Mouse (Mus musculus) hindbrain, embryonic 14.5 days (tissue): ENCODE results near the gene Mybph. TPM values are rescaled to one million over a fixed set of nuclear protein-coding genes. Genes with fewer than 3 reads are reported as not detected.

Experiments
- ATAC-seq: fragments of 200-750 bp; cut with Nextera tagmentation; 2 replicates; pipeline ENCODE4 v1.8.0; 2017; ENCODE audit warnings: moderate number of reproducible peaks, mild to moderate bottlenecking, moderate TSS enrichment, moderate library complexity; ENCODE audit not compliant: low FRiP score
- DNase-seq: peaks from one replicate; pipeline ENCODE4 v3.0.0-alpha.2; 2015; ENCODE audit warnings: low spot score
- H3K27ac ChIP-seq: fragments of 300-500 bp; sonication (generic); 2 replicates; pipeline ENCODE4 v1.5.1; 2014; ENCODE audit warnings: mild to moderate bottlenecking, moderate library complexity
- H3K27me3 ChIP-seq: fragments of 300-500 bp; sonication (generic); 2 replicates; pipeline ENCODE4 v1.6.1; 2014; ENCODE audit warnings: mild to moderate bottlenecking, low read length, mixed read lengths; ENCODE audit not compliant: control insufficient read depth, insufficient read depth
- H3K36me3 ChIP-seq: fragments of 300-500 bp; sonication (generic); replicated peaks from 2 replicates; pipeline ENCODE4 v1.6.1; 2014; ENCODE audit not compliant: control insufficient read depth, insufficient read depth
- H3K4me1 ChIP-seq: fragments of 300-500 bp; sonication (generic); replicated peaks from 2 replicates; pipeline ENCODE4 v1.6.1; 2014; ENCODE audit warnings: antibody characterized with exemption, low read length, mixed read lengths; ENCODE audit not compliant: control insufficient read depth, insufficient read depth
- H3K4me2 ChIP-seq: fragments of 300-500 bp; sonication (generic); replicated peaks from 2 replicates; pipeline ENCODE4 v1.6.1; 2014; ENCODE audit warnings: mild to moderate bottlenecking, moderate library complexity
- H3K4me3 ChIP-seq: fragments of 300-500 bp; sonication (generic); replicated peaks from 2 replicates; pipeline ENCODE4 v1.5.1; 2014; ENCODE audit warnings: mild to moderate bottlenecking, low read length
- H3K9ac ChIP-seq: fragments of 300-500 bp; sonication (generic); 2 replicates; pipeline ENCODE4 v1.6.1; 2014
- H3K9me3 ChIP-seq: fragments of 300-500 bp; sonication (generic); 2 replicates; pipeline ENCODE4 v1.6.1; 2016; ENCODE audit warnings: low read length; ENCODE audit not compliant: control insufficient read depth
- WGBS: fragments of 180-500 bp; shearing (Covaris S2); extraction: QIAGEN DNeasy Blood & Tissue Kit; methylation state at CpG from one replicate; pipeline ENCODE4 v1.1.7; 2014; 5-methylcytosine and 5-hydroxymethylcytosine counted together
- polyA plus RNA-seq: library from polyadenylated mRNA; unstranded; fragments of >200 nt; fragmentation: Nextera tagmentation; extraction: Ambion mirVana; gene quantifications from 2 replicates; pipeline ENCODE4 v1.2.1, GENCODE M21; 2014

Mybph gene
- polyA plus RNA-seq, 1 experiment from 2014 or later: 0.27 TPM

DNA sequence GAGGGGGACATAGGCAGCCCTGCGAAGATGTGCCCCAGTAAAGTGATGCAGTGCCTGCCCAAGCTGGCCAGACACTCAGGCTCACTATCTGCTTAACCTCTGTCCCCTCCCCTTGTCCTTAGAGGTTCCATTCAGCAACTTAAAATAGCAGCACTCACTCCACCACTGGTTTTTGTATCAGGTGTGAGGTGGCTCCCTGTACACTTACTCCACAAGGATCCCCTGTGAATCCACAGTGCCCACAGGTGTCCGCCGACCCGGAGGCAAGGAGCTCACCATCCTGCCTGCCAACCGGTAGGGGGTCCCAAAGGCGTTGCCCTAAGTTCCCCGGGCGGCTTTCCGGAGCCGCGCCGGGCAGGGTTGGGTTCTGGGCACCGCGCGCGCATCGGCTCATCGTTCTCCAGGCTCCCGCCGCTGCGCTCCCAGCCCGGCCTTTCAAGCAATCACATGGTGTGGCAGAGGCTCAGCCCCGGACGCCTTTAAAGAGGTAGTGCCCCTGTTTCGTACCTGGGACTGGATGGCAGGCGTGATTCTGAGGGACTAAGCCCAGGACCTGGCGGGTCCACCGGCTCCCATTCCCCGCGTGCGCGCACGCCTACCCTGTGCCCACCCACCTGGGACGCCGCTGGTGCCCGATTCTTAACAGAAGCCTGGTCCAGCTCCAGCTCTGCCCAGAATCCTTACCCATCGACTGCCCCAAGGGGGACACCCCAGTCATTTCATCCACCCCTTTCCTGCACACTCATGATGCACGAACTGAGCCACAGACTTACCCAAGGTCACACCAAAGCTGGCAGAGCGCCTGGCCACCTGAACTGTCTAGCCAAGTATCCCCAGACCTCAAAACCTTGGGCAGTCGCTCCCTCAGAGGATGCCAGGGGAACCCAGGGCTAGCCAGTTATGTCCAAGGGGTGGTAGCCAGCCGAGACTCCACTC is 41.5 kb downstream of the Mybph start:
- 1% methylated on average over 41 of the region's 41 CpGs for WGBS
- Histone ChIP-seq H3K27ac (peak overlapping the region; percentile 36; the same call in 1 of the 2 replicates), H3K4me1 (peaks cover 27% of the 10 kb centered on the region)

DNA sequence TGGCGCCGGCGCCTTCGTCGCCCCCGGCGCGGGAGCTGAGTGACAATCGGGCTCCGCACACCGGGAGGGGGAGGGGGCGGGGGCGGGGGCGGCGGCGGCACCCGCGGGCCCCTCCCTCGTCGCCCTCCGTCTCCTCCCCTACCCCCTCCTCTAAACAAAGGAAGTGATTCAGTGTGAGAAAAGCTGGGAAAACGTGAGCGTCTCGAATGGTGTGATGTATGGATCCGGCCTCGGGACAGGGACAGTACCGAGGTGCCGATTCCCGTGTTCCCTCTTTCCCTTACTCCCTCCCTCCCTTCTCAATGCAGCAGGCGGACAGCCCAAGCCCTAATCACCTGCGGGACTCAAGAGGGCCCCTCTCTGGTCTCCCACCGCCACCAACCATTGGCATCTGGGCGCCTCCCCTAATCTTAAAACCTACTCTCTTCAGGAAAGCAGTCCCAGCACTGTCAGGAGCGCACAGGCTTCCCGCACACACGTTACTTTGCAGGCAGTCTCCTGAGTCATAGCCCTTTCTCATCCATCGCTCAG is 42.2 kb downstream of the Mybph start, which contains the start of gene Adora1:
Adora1 (minus strand) TSS at position 41 of the 531 bp plus-strand sequence.
- Histone ChIP-seq H3K27me3 (peaks cover 27% of the 10 kb centered on the region), H3K27ac (peak within 1 kb of the TSS; percentile 36; the same call in 1 of the 2 replicates), H3K4me3 (peak within 1 kb of the TSS; percentile 56), H3K36me3 (no peaks in the 10 kb centered on the region), H3K4me2 (peak within 1 kb of the TSS; percentile 92), H3K9ac (peak within 1 kb of the TSS; percentile 68), H3K4me1 (peaks cover 27% of the 10 kb centered on the region), H3K9me3 (no peaks in the 10 kb centered on the region)
- peak; percentile 21; the same call in 1 of the 2 replicates for ATAC-seq
- under 1% methylated on average over 28 of the region's 37 CpGs for WGBS
- DNase-seq: peak; percentile 48

More for the DNA sequence above, 41.5 kb downstream of the Mybph start:
- peak overlapping the region; percentile 68 for H3K9ac ChIP-seq
- peak overlapping the region; percentile 92 for H3K4me2 ChIP-seq
- H3K27me3 ChIP-seq: peaks cover 27% of the 10 kb centered on the region
- H3K4me3 ChIP-seq: peak overlapping the region; percentile 56
- ATAC-seq (peak; percentile 51), DNase-seq (peak; percentile 57)
- no peaks in the 10 kb centered on the region for H3K9me3 ChIP-seq
- no peaks in the 10 kb centered on the region for H3K36me3 ChIP-seq

DNA sequence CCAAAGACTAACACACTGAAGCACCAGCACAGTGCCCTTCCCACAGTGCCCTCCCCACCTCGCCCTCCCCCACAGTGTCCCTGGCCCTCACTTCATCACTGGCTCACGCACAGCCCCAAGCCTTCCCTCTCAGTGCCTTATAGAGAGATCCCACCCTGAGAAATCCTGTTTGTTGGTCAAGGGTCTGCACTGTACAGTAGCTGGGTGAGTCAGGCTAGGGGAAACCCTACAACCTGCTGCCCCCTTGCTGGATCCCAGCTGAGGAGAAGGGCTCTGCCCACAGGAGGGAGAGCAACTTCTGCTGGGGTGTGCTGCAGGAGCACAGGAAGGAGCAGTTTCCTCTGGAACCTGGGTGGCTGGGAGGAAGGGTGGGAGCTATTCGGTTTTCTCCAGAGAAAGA is 42.9 kb downstream of the Mybph start:
- WGBS: 26% methylated on average over 3 of the region's 3 CpGs
- Histone ChIP-seq H3K36me3 (no peaks in the 10 kb centered on the region), H3K27me3 (peaks cover 27% of the 10 kb centered on the region), H3K9me3 (no peaks in the 10 kb centered on the region), H3K9ac (no peak overlapping the region), H3K4me1 (peaks cover 27% of the 10 kb centered on the region), H3K4me3 (no peak overlapping the region), H3K4me2 (peak overlapping the region; percentile 92), H3K27ac (no peak overlapping the region)
- no peak for ATAC-seq
- no peak for DNase-seq

DNA sequence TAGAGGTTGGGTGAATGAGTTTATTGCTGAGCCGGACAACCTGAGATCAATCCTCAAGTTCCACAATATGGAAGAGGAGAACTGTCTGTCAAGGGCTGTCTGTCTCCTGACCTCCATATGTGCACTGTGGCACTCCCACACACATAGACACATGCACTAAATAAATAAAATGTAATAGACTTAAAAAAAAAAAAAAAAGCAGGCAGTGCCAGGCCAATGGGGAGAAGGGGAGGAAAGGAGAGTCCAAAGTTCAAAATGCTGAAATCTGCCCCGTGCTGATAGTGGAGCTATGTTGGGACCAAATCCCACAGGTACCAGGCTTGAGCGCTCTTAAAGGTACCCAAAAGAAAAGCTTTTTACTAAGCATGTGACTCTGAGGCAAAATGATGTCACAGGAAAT is 44.2 kb downstream of the Mybph start:
- DNase-seq: no peak
- H3K4me2 ChIP-seq: no peak overlapping the region
- no peaks in the 10 kb centered on the region for H3K36me3 ChIP-seq
- H3K27ac ChIP-seq: no peak overlapping the region
- H3K4me3 ChIP-seq: no peak overlapping the region
- peaks cover 27% of the 10 kb centered on the region for H3K27me3 ChIP-seq
- H3K4me1 ChIP-seq: peaks cover 19% of the 10 kb centered on the region
- no peak for ATAC-seq
- WGBS: 87% methylated on average over 3 of the region's 3 CpGs
- no peak overlapping the region for H3K9ac ChIP-seq
- no peaks in the 10 kb centered on the region for H3K9me3 ChIP-seq

DNA sequence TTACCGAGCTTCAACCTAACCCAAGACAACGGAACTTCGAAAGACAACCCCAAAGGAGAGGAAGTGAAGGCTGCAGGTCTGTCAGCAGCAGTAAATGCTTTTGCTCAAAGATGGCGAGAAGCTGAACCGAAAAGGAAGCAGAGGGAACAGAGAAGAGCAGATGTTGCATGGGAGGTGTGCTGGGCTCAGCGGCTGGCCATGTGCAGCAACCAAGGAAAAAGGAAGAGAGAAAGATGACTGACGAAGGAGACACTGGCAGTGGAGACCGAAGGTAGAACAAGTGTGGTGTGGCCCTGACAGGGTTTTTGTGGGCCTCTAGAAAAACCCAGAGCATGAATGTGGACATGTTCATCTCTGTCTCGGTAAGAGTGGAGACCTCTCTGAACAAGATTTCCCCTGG is 47.5 kb downstream of the Mybph start:
- ATAC-seq (no peak), DNase-seq (no peak)
- Histone ChIP-seq H3K36me3 (no peaks in the 10 kb centered on the region), H3K9ac (no peak overlapping the region), H3K4me3 (no peak overlapping the region), H3K4me1 (peaks cover 8% of the 10 kb centered on the region), H3K27ac (no peak overlapping the region), H3K4me2 (no peak overlapping the region), H3K9me3 (no peaks in the 10 kb centered on the region), H3K27me3 (peaks cover 9% of the 10 kb centered on the region; the same call in 1 of the 2 replicates)
- WGBS: 88% methylated on average over 9 of the region's 9 CpGs

DNA sequence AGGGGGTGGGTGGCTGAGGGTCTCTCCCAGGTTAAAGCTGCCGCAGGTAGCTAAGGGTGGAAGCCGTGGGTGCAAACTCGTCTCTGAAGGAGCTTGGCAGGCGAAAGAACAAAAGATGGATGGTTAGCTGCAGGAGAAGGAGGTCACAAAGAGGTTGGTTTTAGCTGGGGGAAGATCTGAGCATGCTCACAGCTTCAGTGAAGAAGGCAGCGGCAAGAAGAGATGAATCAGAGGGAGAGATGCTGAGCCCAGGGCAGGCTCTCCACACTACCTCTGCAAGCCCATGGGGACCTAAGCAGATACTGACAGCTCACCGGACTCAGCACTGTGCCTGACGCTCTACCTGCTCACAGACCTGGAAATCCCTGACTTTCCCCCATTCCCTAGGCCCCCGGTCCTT is 48.0 kb downstream of the Mybph start:
- H3K4me1 ChIP-seq: peaks cover 8% of the 10 kb centered on the region
- H3K36me3 ChIP-seq: no peaks in the 10 kb centered on the region
- ATAC-seq: no peak
- no peak for DNase-seq
- peaks cover 3% of the 10 kb centered on the region; the same call in 1 of the 2 replicates for H3K27me3 ChIP-seq
- H3K4me3 ChIP-seq: no peak overlapping the region
- H3K27ac ChIP-seq: no peak overlapping the region
- H3K4me2 ChIP-seq: no peak overlapping the region
- WGBS: 71% methylated on average over 8 of the region's 8 CpGs
- no peaks in the 10 kb centered on the region for H3K9me3 ChIP-seq
- no peak overlapping the region for H3K9ac ChIP-seq

DNA sequence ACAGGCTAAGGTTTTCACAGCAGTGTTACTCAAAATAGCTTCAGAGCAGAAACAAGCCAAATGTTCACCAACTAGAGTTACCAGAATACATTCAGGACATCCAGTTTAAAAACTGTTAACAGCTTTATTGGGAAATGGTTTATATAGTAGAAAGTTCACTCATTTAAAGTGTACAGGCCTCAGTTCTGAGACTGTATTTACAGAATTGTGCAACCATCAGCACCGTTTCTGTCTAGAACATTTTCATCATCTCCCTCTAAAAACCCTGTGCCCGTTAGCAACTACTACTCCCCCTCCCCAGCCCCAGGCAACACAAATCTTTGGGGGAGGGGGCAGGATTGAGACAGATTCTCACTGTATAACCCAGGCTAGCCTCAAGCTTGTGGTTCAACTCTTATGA is 49.0 kb downstream of the Mybph start:
- 87% methylated on average over 2 of the region's 2 CpGs for WGBS
- Histone ChIP-seq H3K36me3 (no peaks in the 10 kb centered on the region), H3K27me3 (no peaks in the 10 kb centered on the region), H3K4me3 (no peak overlapping the region), H3K9ac (no peak overlapping the region), H3K4me1 (peaks cover 8% of the 10 kb centered on the region), H3K27ac (no peak overlapping the region), H3K4me2 (no peak overlapping the region), H3K9me3 (no peaks in the 10 kb centered on the region)
- no peak for ATAC-seq
- DNase-seq: no peak

DNA sequence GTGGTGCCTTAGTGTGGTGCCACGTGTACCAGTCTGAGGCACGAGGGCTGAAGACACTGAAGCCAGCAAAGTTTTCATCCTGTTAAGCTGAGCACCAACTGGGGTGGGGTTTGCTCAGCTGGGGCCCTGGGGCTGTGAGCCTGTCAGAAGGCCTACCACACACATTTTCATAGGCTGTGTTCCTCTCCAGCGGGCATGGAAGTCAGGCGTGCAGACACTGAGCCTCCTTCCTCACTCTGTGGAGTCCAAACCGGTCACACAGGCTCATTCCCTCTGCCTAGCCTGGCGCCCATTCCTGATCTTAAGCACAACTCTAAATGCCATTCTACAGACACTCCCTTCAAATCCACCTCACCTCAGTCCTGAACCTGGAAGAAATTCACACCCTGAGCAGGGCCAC is 50.3 kb downstream of the Mybph start:
- WGBS: 83% methylated on average over 6 of the region's 6 CpGs
- ATAC-seq: no peak
- H3K4me1 ChIP-seq: peaks cover 8% of the 10 kb centered on the region

More for the DNA sequence above, 50.3 kb downstream of the Mybph start:
- no peak overlapping the region for H3K27ac ChIP-seq
- no peak for DNase-seq
- H3K9me3 ChIP-seq: no peaks in the 10 kb centered on the region
- no peaks in the 10 kb centered on the region for H3K27me3 ChIP-seq
- H3K9ac ChIP-seq: no peak overlapping the region
- H3K4me3 ChIP-seq: no peak overlapping the region
- H3K4me2 ChIP-seq: no peak overlapping the region
- H3K36me3 ChIP-seq: no peaks in the 10 kb centered on the region
